Mouse (Mus musculus): ENCODE measurements around the gene Mindy3. TPM values are rescaled to one million over a fixed set of nuclear protein-coding genes. Genes with fewer than 3 reads are reported as not detected.
"Not testable (repeated sequence)": the region's sequence is repeated elsewhere in the genome, so short reads cannot be mapped to it uniquely, and the experiment has no call there.

Mindy3 gene
- 24.1 and 26.2 TPM in 2 replicates for polyA plus RNA-seq (2016; fragmentation: Nextera tagmentation; extraction: Ambion mirVana)

DNA sequence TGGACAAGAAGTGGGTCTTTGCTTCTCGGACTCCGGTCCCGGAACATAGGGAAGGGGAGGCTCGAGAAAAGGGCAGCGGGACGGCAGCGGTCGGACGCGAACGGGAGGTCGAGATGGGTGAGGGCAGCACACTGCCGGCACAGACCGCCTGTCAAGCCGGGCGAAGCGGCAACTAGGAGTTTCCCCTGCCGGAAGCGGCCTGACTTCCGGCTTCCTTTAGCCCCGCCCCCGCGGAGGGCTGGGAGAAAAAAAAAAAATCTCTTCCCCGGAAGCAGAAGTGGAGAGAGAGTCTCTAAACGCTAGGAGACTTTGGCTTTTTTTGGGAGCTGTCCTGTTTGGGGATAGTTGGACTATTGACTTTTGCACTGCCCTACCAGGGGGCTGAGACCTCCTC lies at the start of gene Mindy3:
Gene Mindy3, minus strand, starts transcription at position 209 of the 394 bp plus-strand sequence.
- H3K4me3 ChIP-seq (replicated peaks): peak within 1 kb of the TSS; percentile 69
- no peaks in the 10 kb centered on the region for H3K27me3 ChIP-seq
- WGBS: under 1% methylated on average over 25 of the region's 25 CpGs
- peak within 1 kb of the TSS; percentile 45; the same call in 1 of the 2 replicates for H3K27ac ChIP-seq
- H3K9me3 ChIP-seq: no peaks in the 10 kb centered on the region
- H3K4me1 ChIP-seq (replicated peaks): peaks cover 9% of the 10 kb centered on the region
- peak within 1 kb of the TSS; percentile 74 for H3K9ac ChIP-seq (replicated peaks)
- H3K36me3 ChIP-seq: no peaks in the 10 kb centered on the region
- ATAC-seq (ENCODE audit: insufficient number of reproducible peaks, insufficient read depth, low FRiP score, low TSS enrichment, low read depth): peak; percentile 75
- H3K4me2 ChIP-seq: peak within 1 kb of the TSS; percentile 73

- Histone ChIP-seq H3K4me2 (no peak overlapping the region), H3K27ac (no peak overlapping the region), H3K4me3 (replicated peaks) (no peak overlapping the region), H3K36me3 (no peaks in the 10 kb centered on the region), H3K4me1 (replicated peaks) (no peaks in the 10 kb centered on the region), H3K9ac (replicated peaks) (no peak overlapping the region), H3K27me3 (peaks cover 13% of the 10 kb centered on the region; the same call in 1 of the 2 replicates), H3K9me3 (no peaks in the 10 kb centered on the region)
- WGBS: 69% methylated on average over 1 of the region's 1 CpGs
- ATAC-seq (ENCODE audit: insufficient number of reproducible peaks, insufficient read depth, low FRiP score, low TSS enrichment, low read depth): no peak
These were observed 40.5 kb upstream of the Mindy3 start for GRCm38 (mm10) chr2:12459732-12460131.

- Histone ChIP-seq H3K9ac (replicated peaks) (no peak overlapping the region), H3K36me3 (no peaks in the 10 kb centered on the region), H3K9me3 (no peaks in the 10 kb centered on the region; the same call in 1 of the 2 replicates), H3K4me3 (replicated peaks) (no peak overlapping the region), H3K4me2 (no peak overlapping the region), H3K4me1 (replicated peaks) (no peaks in the 10 kb centered on the region), H3K27me3 (no peaks in the 10 kb centered on the region), H3K27ac (no peak overlapping the region)
- no peak for ATAC-seq (ENCODE audit: insufficient number of reproducible peaks, insufficient read depth, low FRiP score, low TSS enrichment, low read depth)
- 77% methylated on average over 3 of the region's 3 CpGs for WGBS
These were observed 30.8 kb upstream of the Mindy3 start for GRCm38 (mm10) chr2:12450108-12450507.

GRCm38 (mm10) chr2:12440120-12440519 lies 20.9 kb upstream of the Mindy3 start:
- H3K4me2 ChIP-seq: no peak overlapping the region
- H3K4me1 ChIP-seq (replicated peaks): no peaks in the 10 kb centered on the region
- H3K4me3 ChIP-seq (replicated peaks): no peak overlapping the region
- H3K27ac ChIP-seq: no peak overlapping the region
- H3K9ac ChIP-seq (replicated peaks): no peak overlapping the region
- H3K9me3 ChIP-seq: no peaks in the 10 kb centered on the region
- H3K27me3 ChIP-seq: no peaks in the 10 kb centered on the region
- H3K36me3 ChIP-seq: no peaks in the 10 kb centered on the region
- no peak for ATAC-seq (ENCODE audit: insufficient number of reproducible peaks, insufficient read depth, low FRiP score, low TSS enrichment, low read depth)

GRCm38 (mm10) chr2:12439543-12439942 lies 20.3 kb upstream of the Mindy3 start:
- 32% methylated on average over 2 of the region's 2 CpGs for WGBS
- ATAC-seq (ENCODE audit: insufficient number of reproducible peaks, insufficient read depth, low FRiP score, low TSS enrichment, low read depth): no peak
- no peak overlapping the region for H3K27ac ChIP-seq
- no peak overlapping the region for H3K9ac ChIP-seq (replicated peaks)
- no peaks in the 10 kb centered on the region for H3K9me3 ChIP-seq
- no peak overlapping the region for H3K4me3 ChIP-seq (replicated peaks)
- H3K27me3 ChIP-seq: no peaks in the 10 kb centered on the region
- H3K4me1 ChIP-seq (replicated peaks): no peaks in the 10 kb centered on the region
- no peaks in the 10 kb centered on the region for H3K36me3 ChIP-seq
- no peak overlapping the region for H3K4me2 ChIP-seq

- Histone ChIP-seq H3K9me3 (no peaks in the 10 kb centered on the region), H3K27me3 (no peaks in the 10 kb centered on the region), H3K4me1 (replicated peaks) (no peaks in the 10 kb centered on the region), H3K27ac (no peak overlapping the region), H3K4me3 (replicated peaks) (no peak overlapping the region), H3K36me3 (no peaks in the 10 kb centered on the region), H3K4me2 (no peak overlapping the region), H3K9ac (replicated peaks) (no peak overlapping the region)
- no peak for ATAC-seq (ENCODE audit: insufficient number of reproducible peaks, insufficient read depth, low FRiP score, low TSS enrichment, low read depth)
- WGBS: 67% methylated on average over 2 of the region's 2 CpGs
These were observed 18.9 kb upstream of the Mindy3 start for GRCm38 (mm10) chr2:12438181-12438580.

- no peaks in the 10 kb centered on the region for H3K9me3 ChIP-seq
- 78% methylated on average over 1 of the region's 1 CpGs for WGBS
These were observed 12.8 kb upstream of the Mindy3 start for GRCm38 (mm10) chr2:12432055-12432454.

DNA sequence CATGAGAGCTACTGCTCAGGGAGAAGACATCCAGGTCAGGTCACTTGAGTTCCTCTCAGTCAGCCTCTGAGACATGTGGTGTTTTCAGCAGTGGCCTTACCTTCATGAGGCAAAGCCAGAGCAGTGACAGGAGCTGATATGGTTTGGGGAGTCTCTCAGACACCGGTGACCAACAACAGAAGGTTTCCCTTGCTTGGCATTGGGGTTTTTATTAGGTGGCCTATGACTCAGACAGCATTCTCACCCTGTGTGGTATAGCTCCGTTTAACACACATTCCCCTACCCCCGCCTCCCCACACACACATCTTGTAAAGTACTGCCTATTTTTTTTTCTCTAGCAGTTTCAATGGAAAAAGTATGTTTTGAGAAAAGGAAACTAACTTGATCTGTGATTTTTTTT lies 5.1 kb upstream of the Mindy3 start:
- Histone ChIP-seq H3K27ac (no peak overlapping the region), H3K4me3 (replicated peaks) (no peak overlapping the region), H3K36me3 (no peaks in the 10 kb centered on the region), H3K4me2 (no peak overlapping the region), H3K9ac (replicated peaks) (no peak overlapping the region), H3K4me1 (replicated peaks) (no peaks in the 10 kb centered on the region), H3K27me3 (no peaks in the 10 kb centered on the region), H3K9me3 (no peaks in the 10 kb centered on the region)
- 54% methylated on average over 3 of the region's 3 CpGs for WGBS
- ATAC-seq (ENCODE audit: insufficient number of reproducible peaks, insufficient read depth, low FRiP score, low TSS enrichment, low read depth): no peak

More at GRCm38 (mm10) chr2:12432055-12432454, 12.8 kb upstream of the Mindy3 start:
- Histone ChIP-seq H3K27ac (no peak overlapping the region), H3K4me1 (replicated peaks) (no peaks in the 10 kb centered on the region), H3K4me3 (replicated peaks) (no peak overlapping the region), H3K27me3 (no peaks in the 10 kb centered on the region), H3K4me2 (no peak overlapping the region), H3K9ac (replicated peaks) (no peak overlapping the region), H3K36me3 (no peaks in the 10 kb centered on the region)
- ATAC-seq (ENCODE audit: insufficient number of reproducible peaks, insufficient read depth, low FRiP score, low TSS enrichment, low read depth): no peak

GRCm38 (mm10) chr2:12423426-12423825 lies 4.2 kb upstream of the Mindy3 start:
- not testable (repeated sequence) for H3K4me3 ChIP-seq (replicated peaks); H3K9me3 ChIP-seq; H3K9ac ChIP-seq (replicated peaks); H3K4me1 ChIP-seq (replicated peaks); H3K36me3 ChIP-seq; H3K4me2 ChIP-seq; H3K27me3 ChIP-seq; ATAC-seq (ENCODE audit: insufficient number of reproducible peaks, insufficient read depth, low FRiP score, low TSS enrichment, low read depth); H3K27ac ChIP-seq
- 66% methylated on average over 6 of the region's 6 CpGs for WGBS

GRCm38 (mm10) chr2:12418534-12419261 lies 572 bp downstream of the Mindy3 start:
- H3K36me3 ChIP-seq: no peaks in the 10 kb centered on the region
- H3K9ac ChIP-seq (replicated peaks): peak overlapping the region; percentile 74
- peak; percentile 76 for ATAC-seq (ENCODE audit: insufficient number of reproducible peaks, insufficient read depth, low FRiP score, low TSS enrichment, low read depth)
- no peaks in the 10 kb centered on the region for H3K27me3 ChIP-seq
- no peaks in the 10 kb centered on the region for H3K9me3 ChIP-seq
- peaks cover 9% of the 10 kb centered on the region for H3K4me1 ChIP-seq (replicated peaks)
- 1% methylated on average over 40 of the region's 40 CpGs for WGBS
- peak overlapping the region; percentile 73 for H3K4me2 ChIP-seq
- H3K4me3 ChIP-seq (replicated peaks): peak overlapping the region; percentile 69
- H3K27ac ChIP-seq: peak overlapping the region; percentile 45; the same call in 1 of the 2 replicates

GRCm38 (mm10) chr2:12418121-12418520 lies 1.1 kb downstream of the Mindy3 start:
- WGBS: 45% methylated on average over 8 of the region's 8 CpGs
- H3K4me3 ChIP-seq (replicated peaks): peak overlapping the region; percentile 69
- H3K9ac ChIP-seq (replicated peaks): peak overlapping the region; percentile 74; the same call in 1 of the 2 replicates
- no peaks in the 10 kb centered on the region for H3K9me3 ChIP-seq
- no peak overlapping the region for H3K27ac ChIP-seq
- ATAC-seq (ENCODE audit: insufficient number of reproducible peaks, insufficient read depth, low FRiP score, low TSS enrichment, low read depth): peak; percentile 11; the same call in 1 of the 2 replicates
- no peaks in the 10 kb centered on the region for H3K27me3 ChIP-seq
- H3K36me3 ChIP-seq: no peaks in the 10 kb centered on the region
- H3K4me2 ChIP-seq: peak overlapping the region; percentile 73
- peaks cover 9% of the 10 kb centered on the region for H3K4me1 ChIP-seq (replicated peaks)

DNA sequence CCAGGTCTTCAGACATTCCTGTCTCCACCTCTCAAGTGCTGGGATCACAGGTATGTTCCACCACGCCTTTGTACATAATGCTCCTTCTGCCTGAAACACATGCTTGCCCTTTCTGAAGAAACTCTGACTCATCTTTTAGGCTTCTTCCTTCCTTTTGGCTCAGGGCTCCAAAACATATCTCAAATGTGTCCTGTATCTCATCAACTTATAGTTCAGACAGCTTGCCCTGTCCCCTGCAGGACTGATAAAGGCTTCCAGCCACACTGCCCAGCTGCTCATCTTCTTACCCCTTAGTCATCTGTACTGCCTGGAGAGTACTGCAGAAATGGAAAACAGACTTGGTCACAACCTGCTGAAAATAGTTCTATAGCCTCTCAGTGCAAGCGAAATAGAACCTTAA lies 7.0 kb downstream of the Mindy3 start:
- no peaks in the 10 kb centered on the region for H3K27me3 ChIP-seq
- no peak overlapping the region for H3K4me3 ChIP-seq (replicated peaks)
- H3K36me3 ChIP-seq: no peaks in the 10 kb centered on the region
- no peaks in the 10 kb centered on the region for H3K9me3 ChIP-seq
- H3K9ac ChIP-seq (replicated peaks): no peak overlapping the region
- WGBS: 87% methylated on average over 2 of the region's 2 CpGs
- H3K4me1 ChIP-seq (replicated peaks): no peaks in the 10 kb centered on the region
- no peak for ATAC-seq (ENCODE audit: insufficient number of reproducible peaks, insufficient read depth, low FRiP score, low TSS enrichment, low read depth)
- H3K27ac ChIP-seq: no peak overlapping the region
- H3K4me2 ChIP-seq: no peak overlapping the region
